Mouse (Mus musculus): ENCODE measurements around the gene Nsmce3. TPM values are rescaled to one million over a fixed set of nuclear protein-coding genes. Genes with fewer than 3 reads are reported as not detected.

Nsmce3 gene
- polyA plus RNA-seq, 1 experiment from 2014 or later, result 11.7 TPM

DNA sequence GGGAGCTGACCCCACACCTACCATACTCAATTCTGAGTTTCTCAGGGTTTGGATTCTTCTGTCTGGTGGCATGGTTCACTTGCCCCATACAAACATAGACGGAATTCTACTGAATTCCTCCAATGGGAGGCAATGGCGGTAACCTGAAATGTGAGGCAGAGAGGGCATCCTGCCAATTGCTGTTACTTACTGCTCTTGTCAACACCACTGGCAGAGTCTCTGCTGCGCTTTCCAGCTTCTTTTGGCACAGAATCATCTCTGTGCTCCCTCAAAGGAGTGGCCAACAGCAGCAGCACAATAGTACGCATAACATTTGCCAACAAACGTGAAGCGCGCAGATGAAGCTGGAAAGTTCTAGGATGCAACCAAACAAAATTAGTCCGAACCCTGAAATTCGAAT, 17.1 kb upstream of the Nsmce3 start:
- no peaks in the 10 kb centered on the region for H3K27me3 ChIP-seq
- no peak overlapping the region for H3K9ac ChIP-seq
- H3K4me2 ChIP-seq, result no peak overlapping the region
- ATAC-seq (ENCODE audit: borderline replicate concordance, extremely low read depth, low FRiP score, low TSS enrichment), result no peak; the same call in 1 of the 2 replicates
- no peaks in the 10 kb centered on the region for H3K36me3 ChIP-seq
- no peak overlapping the region for H3K27ac ChIP-seq
- H3K4me3 ChIP-seq, result no peak overlapping the region
- no peaks in the 10 kb centered on the region for H3K9me3 ChIP-seq
- WGBS, result 65% methylated on average over 9 of the region's 9 CpGs
- no peaks in the 10 kb centered on the region for H3K4me1 ChIP-seq

DNA sequence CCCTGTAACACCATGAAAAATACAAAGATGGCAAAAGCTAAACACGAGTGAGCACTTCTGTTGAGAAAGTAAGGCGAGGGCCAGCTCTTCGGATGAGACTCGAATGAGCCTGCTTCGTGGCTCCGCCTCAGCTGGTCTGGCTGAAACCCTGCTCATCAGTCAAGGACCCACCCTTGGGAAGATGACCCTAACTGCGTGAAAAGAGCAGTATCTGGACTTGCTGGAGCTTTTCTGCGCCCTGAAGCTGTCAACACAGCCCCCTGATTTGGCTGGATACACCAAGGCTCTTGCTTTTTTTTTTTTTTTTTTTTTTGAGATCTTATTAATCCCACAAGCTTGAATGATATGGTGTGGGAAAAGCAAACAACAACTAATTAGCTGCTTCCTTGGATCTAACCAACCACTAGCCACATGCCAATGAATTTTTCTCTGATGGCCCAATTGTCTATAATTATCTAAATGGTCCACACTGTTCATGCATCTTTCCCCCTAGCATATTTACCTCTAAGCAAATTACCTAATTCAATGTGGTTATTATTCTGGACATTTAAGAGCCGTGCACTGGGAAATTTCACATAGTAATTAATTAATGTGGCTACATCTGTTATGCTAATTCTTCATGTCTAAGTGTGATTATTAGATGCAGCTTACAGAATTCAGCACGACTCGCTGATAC, 11.5 kb upstream of the Nsmce3 start:
- Histone ChIP-seq H3K4me3 (no peak overlapping the region), H3K9me3 (no peaks in the 10 kb centered on the region), H3K4me2 (no peak overlapping the region), H3K9ac (no peak overlapping the region), H3K36me3 (no peaks in the 10 kb centered on the region), H3K27me3 (no peaks in the 10 kb centered on the region), H3K27ac (no peak overlapping the region), H3K4me1 (no peaks in the 10 kb centered on the region)
- WGBS, result 57% methylated on average over 11 of the region's 11 CpGs
- ATAC-seq (ENCODE audit: borderline replicate concordance, extremely low read depth, low FRiP score, low TSS enrichment), result no peak

DNA sequence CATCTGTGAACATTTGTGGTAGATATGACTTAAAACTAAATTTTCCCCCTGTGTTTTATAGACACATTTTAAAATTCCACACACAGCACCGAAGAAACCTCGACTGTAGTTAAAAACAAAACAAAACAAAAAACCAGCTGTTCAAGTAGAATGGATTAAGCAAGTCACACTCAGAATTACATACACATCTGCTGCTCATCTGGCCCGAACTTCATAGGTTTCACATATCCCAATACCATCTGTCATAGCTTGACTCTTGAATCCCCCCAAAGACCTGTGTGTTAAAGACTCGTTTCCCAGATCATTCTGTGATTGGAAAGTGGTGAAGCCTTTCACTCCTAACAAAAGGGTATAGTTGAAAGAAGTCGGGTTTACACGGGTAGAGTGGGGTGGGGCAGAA, 9.4 kb upstream of the Nsmce3 start:
- H3K9ac ChIP-seq, result no peak overlapping the region
- no peak overlapping the region for H3K27ac ChIP-seq
- WGBS, result 62% methylated on average over 6 of the region's 6 CpGs
- H3K4me3 ChIP-seq, result no peak overlapping the region
- no peaks in the 10 kb centered on the region for H3K27me3 ChIP-seq
- no peak overlapping the region for H3K4me2 ChIP-seq
- ATAC-seq (ENCODE audit: borderline replicate concordance, extremely low read depth, low FRiP score, low TSS enrichment), result no peak
- H3K9me3 ChIP-seq, result no peaks in the 10 kb centered on the region
- no peaks in the 10 kb centered on the region for H3K36me3 ChIP-seq
- no peaks in the 10 kb centered on the region for H3K4me1 ChIP-seq

DNA sequence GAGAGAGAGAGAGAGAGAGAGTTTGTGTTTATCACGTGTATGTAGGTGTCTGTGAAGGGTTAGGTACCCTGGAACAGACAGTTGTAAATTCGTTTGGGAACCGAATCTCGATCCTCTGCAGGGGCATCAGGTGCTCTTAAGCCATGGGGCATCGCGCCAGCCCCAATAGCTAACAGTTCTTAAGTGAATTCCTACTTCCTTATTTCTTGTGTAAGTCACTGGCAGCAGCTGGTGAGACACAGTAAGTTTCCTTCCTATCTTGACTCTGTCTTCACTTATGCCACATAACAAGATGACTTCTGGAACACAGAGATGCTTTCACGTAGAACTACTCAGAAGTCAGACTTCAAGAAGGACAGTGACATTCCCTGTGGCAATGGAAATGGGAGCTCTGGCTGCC, 8.6 kb upstream of the Nsmce3 start:
- no peak overlapping the region for H3K4me3 ChIP-seq
- no peak overlapping the region for H3K27ac ChIP-seq
- no peak overlapping the region for H3K4me2 ChIP-seq
- no peaks in the 10 kb centered on the region for H3K4me1 ChIP-seq
- no peaks in the 10 kb centered on the region for H3K36me3 ChIP-seq
- H3K9me3 ChIP-seq, result no peaks in the 10 kb centered on the region
- H3K9ac ChIP-seq, result no peak overlapping the region
- 66% methylated on average over 7 of the region's 7 CpGs for WGBS
- no peaks in the 10 kb centered on the region for H3K27me3 ChIP-seq
- no peak for ATAC-seq (ENCODE audit: borderline replicate concordance, extremely low read depth, low FRiP score, low TSS enrichment)

DNA sequence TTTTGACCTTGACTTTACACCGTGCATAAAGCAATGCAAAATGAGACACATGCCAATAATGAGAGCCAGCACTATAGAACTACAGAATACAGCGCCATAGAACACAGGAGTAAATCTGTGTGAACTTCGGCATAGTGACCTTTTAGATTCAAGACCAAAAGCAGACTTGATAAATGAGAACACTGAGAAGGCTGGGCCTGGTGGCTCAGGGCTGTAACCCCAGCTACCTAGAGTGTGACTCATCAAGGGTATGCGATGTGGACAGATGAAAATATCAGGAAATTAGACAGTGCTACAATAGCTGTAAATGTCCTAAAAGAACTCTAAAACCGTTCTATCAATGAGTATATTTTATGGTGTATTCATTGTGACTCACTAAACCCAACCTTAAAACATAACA, 7.6 kb upstream of the Nsmce3 start:
- H3K4me2 ChIP-seq, result no peak overlapping the region
- H3K4me1 ChIP-seq, result no peaks in the 10 kb centered on the region
- H3K4me3 ChIP-seq, result no peak overlapping the region
- no peaks in the 10 kb centered on the region for H3K36me3 ChIP-seq
- no peaks in the 10 kb centered on the region for H3K9me3 ChIP-seq
- no peak overlapping the region for H3K9ac ChIP-seq
- H3K27me3 ChIP-seq, result no peaks in the 10 kb centered on the region
- ATAC-seq (ENCODE audit: borderline replicate concordance, extremely low read depth, low FRiP score, low TSS enrichment), result no peak
- WGBS, result 80% methylated on average over 5 of the region's 5 CpGs
- no peak overlapping the region for H3K27ac ChIP-seq

DNA sequence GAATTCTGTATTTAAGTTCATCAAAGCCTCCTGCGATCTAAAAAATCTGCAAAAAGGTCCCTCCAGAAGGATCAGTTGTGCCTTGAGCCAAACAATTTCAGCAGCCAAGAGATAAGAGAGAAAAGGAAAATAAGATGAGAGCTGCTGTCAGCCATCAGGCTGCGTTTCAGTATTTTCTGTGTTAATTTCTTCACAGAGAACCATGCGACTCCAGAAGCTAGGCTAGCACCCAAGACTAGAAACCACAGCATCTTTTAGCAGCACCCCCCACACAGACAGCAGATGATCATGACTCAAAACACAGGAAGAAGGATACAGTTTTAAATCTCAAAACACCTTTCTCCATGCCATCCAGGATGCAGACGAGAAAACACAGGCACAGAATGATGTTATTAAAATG, 2.1 kb upstream of the Nsmce3 start:
- Histone ChIP-seq H3K27me3 (no peaks in the 10 kb centered on the region), H3K4me1 (peaks cover 10% of the 10 kb centered on the region; the same call in 1 of the 2 replicates), H3K4me2 (no peak overlapping the region), H3K36me3 (no peaks in the 10 kb centered on the region), H3K9me3 (no peaks in the 10 kb centered on the region), H3K9ac (no peak overlapping the region), H3K4me3 (no peak overlapping the region), H3K27ac (no peak overlapping the region)
- 78% methylated on average over 4 of the region's 4 CpGs for WGBS
- no peak for ATAC-seq (ENCODE audit: borderline replicate concordance, extremely low read depth, low FRiP score, low TSS enrichment)

DNA sequence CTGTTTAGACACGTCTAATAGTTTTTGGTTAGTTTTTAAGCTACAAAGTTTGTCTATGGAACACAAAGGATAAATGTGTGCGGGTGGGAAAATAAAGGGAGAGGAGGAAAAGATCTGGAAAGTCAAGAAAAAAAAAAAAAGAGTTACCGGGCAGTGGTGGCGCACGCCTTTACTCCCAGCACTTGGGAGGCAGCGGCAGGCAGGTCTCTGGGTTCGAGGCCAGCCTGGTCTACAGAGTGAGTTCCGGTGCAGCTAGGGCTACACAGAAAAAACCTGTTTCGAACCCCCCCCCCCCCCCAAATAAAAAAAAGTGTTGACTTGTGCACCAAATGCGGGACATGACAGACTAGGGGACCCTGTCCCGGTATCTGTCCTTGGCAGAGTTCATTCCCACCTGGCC, 469 bp upstream of the Nsmce3 start:
- no peaks in the 10 kb centered on the region for H3K9me3 ChIP-seq
- peaks cover 16% of the 10 kb centered on the region for H3K4me1 ChIP-seq
- H3K27ac ChIP-seq, result peak overlapping the region; percentile 44; the same call in 1 of the 2 replicates
- H3K4me2 ChIP-seq, result peak overlapping the region; percentile 69
- H3K4me3 ChIP-seq, result peak overlapping the region; percentile 75
- WGBS, result 33% methylated on average over 11 of the region's 11 CpGs
- peak; percentile 3; the same call in 1 of the 2 replicates for ATAC-seq (ENCODE audit: borderline replicate concordance, extremely low read depth, low FRiP score, low TSS enrichment)
- 0 out of 2 replicates have a peak, but pooled peaks cover 3% of the 10 kb centered on the region for H3K36me3 ChIP-seq
- no peaks in the 10 kb centered on the region for H3K27me3 ChIP-seq
- peak overlapping the region; percentile 19; the same call in 1 of the 2 replicates for H3K9ac ChIP-seq

DNA sequence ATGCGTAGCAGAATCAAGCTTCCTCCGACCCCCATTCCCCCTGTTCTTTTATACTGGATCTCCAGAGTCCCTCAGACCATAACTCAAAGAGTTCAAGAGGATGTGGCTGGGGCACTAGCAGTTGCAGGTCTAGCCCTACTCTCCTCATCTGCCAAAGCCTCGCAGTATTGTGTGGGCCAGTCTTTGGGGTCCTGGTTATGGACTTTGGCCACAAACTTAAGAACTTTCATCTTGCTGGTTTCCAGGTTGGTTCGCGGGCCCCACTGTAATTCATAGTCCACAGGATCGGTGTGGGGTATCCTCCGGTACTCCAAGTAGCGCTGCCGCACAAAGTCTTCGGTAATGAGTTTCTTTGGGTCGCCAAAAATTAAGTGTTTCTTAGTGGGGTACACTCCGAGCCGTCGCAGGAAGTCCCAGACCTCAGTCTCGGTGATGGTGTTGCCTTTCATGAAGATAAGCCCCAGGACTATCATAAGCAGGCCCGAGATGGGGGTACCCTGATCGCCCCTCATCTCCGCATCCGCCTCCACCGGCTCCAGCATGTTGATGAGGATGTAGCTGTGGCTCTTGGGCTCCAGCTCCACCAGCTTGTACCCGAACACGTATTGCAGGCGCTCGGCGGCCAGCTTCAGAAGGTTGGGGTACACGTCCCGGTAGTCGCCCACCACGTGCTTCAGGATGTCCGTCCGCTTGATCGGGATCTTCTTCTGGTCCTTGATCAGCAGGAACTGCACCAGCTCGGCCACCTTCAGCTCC, 632 bp downstream of the Nsmce3 start:
- peak overlapping the region; percentile 89 for H3K9ac ChIP-seq
- peak overlapping the region; percentile 69 for H3K4me2 ChIP-seq
- peak overlapping the region; percentile 94 for H3K27ac ChIP-seq
- no peaks in the 10 kb centered on the region for H3K27me3 ChIP-seq
- 1% methylated on average over 33 of the region's 33 CpGs for WGBS
- H3K9me3 ChIP-seq, result no peaks in the 10 kb centered on the region
- peak; percentile 65 for ATAC-seq (ENCODE audit: borderline replicate concordance, extremely low read depth, low FRiP score, low TSS enrichment)
- H3K4me3 ChIP-seq, result peak overlapping the region; percentile 75
- H3K36me3 ChIP-seq, result 0 out of 2 replicates have a peak, but pooled peaks cover 3% of the 10 kb centered on the region
- H3K4me1 ChIP-seq, result peaks cover 16% of the 10 kb centered on the region

DNA sequence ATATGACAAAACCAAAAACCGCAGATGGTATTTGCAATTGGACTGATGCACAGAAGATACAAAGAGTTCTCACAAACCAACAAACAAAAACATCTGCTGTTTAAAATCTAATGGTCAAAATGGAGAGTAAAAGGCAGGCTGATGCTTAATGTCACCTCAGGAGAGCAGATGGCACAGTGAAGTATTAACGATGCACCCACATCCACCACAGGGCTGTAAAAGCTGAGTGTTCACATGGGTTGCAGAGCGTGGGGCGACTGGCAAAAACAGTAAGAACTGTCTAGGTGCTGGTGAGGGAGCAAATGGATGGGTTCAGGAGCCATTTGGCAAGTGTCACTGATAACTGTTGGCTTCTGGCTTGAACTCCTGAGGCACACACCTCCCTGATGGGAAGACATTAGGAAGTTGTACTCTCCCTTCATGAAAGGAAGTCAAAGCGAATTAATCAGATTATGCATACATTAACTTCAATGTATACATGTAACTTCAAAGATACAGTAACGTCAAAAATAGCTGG, 3.2 kb downstream of the Nsmce3 start:
- no peaks in the 10 kb centered on the region for H3K9me3 ChIP-seq
- peaks cover 16% of the 10 kb centered on the region for H3K4me1 ChIP-seq
- no peaks in the 10 kb centered on the region for H3K27me3 ChIP-seq
- no peak overlapping the region for H3K4me2 ChIP-seq
- ATAC-seq (ENCODE audit: borderline replicate concordance, extremely low read depth, low FRiP score, low TSS enrichment), result no peak
- H3K36me3 ChIP-seq, result 0 out of 2 replicates have a peak, but pooled peaks cover 3% of the 10 kb centered on the region
- WGBS, result 77% methylated on average over 6 of the region's 6 CpGs
- no peak overlapping the region for H3K4me3 ChIP-seq
- no peak overlapping the region for H3K9ac ChIP-seq
- no peak overlapping the region for H3K27ac ChIP-seq

DNA sequence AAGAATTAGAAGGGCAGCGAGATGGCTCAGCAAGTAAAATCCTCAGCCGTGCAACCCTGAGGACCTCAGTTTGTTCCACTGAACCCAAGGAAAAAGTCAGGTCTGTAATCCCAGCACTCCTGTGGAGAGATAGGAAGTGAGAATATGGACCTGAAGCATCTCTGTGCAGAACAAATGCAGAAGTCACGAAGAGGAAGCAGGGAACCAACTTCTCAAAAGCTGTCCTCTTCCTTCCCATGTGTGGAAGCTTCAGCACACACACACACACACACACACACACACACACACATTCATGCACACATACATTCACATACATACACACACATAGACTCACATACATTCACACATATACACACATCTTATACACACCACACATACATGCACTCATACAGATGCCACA, 9.3 kb downstream of the Nsmce3 start:
- H3K4me3 ChIP-seq, result no peak overlapping the region
- no peaks in the 10 kb centered on the region for H3K9me3 ChIP-seq
- ATAC-seq (ENCODE audit: borderline replicate concordance, extremely low read depth, low FRiP score, low TSS enrichment), result no peak
- H3K36me3 ChIP-seq, result no peaks in the 10 kb centered on the region
- WGBS, result 83% methylated on average over 3 of the region's 3 CpGs
- no peaks in the 10 kb centered on the region for H3K4me1 ChIP-seq
- H3K4me2 ChIP-seq, result no peak overlapping the region
- no peaks in the 10 kb centered on the region for H3K27me3 ChIP-seq
- H3K9ac ChIP-seq, result no peak overlapping the region
- no peak overlapping the region for H3K27ac ChIP-seq

DNA sequence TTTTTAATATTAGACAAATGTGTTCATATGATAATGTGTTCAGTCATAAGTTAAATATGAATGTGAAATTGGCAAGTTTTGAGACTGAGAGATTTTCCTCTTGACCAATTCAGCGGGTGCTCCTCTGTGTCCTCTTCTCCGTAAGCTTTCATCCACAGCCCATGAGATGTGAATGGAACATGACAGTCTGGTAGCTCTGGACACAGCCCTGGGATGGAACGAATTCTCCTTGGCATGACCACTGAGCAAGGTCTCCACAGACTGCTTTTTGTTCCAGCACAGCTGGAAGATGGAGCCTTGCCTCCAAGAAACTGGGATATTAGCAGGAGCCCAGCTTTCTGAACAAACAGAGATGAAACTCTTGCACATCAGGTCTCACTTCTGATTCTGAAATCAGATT, 9.8 kb downstream of the Nsmce3 start:
- H3K4me2 ChIP-seq, result no peak overlapping the region
- H3K27me3 ChIP-seq, result no peaks in the 10 kb centered on the region
- no peak overlapping the region for H3K4me3 ChIP-seq
- no peaks in the 10 kb centered on the region for H3K4me1 ChIP-seq
- H3K36me3 ChIP-seq, result no peaks in the 10 kb centered on the region
- no peak overlapping the region for H3K27ac ChIP-seq
- no peak overlapping the region for H3K9ac ChIP-seq
- no peaks in the 10 kb centered on the region for H3K9me3 ChIP-seq
- no peak for ATAC-seq (ENCODE audit: borderline replicate concordance, extremely low read depth, low FRiP score, low TSS enrichment)
- WGBS, result 74% methylated on average over 3 of the region's 3 CpGs

DNA sequence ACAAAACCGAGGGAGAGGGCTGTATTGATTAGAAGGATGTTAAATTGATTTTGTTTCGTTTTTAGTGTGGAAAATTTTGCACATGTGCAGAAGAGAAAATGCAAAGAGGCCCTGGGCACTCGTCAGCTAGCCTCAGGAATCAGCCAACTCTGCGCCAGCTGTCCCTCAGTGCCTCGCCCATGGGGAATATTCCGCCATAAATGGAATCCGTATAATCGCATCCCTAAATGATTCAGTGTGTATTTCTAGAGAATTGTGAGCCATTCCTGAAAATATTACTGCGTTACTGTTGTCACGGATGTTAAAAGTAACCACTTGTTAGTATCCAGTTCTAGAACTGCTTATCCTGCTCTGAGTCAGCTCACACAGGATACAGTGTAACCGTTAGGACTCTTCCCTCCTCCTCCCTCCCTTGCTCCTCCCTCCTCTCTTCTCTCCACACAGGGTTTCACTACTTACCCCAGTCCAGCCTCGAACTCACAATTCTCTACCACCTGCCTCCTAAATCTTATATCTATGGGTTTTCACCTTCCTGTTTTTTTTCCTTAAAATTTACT, 16.2 kb downstream of the Nsmce3 start:
- no peaks in the 10 kb centered on the region for H3K9me3 ChIP-seq
- ATAC-seq (ENCODE audit: borderline replicate concordance, extremely low read depth, low FRiP score, low TSS enrichment), result no peak
- no peak overlapping the region for H3K27ac ChIP-seq
- no peaks in the 10 kb centered on the region for H3K4me1 ChIP-seq
- H3K4me2 ChIP-seq, result no peak overlapping the region
- H3K4me3 ChIP-seq, result no peak overlapping the region
- H3K36me3 ChIP-seq, result no peaks in the 10 kb centered on the region
- H3K9ac ChIP-seq, result no peak overlapping the region
- 74% methylated on average over 12 of the region's 12 CpGs for WGBS
- H3K27me3 ChIP-seq, result no peaks in the 10 kb centered on the region

All from lung, embryonic 15.5 days (tissue).